Mouse (Mus musculus): ENCODE measurements around the gene Olfr1134. TPM values are rescaled to one million over a fixed set of nuclear protein-coding genes. Genes with fewer than 3 reads are reported as not detected.

The Olfr1134 gene
- polyA plus RNA-seq, 1 experiment from 2014 or later, result not detected

Other genes starting within 250 kb of the Olfr1134 start
- gene Olfr1123, start 241.8 kb downstream of the Olfr1134 start, polyA plus RNA-seq (2015; fragmentation: Nextera tagmentation; extraction: Ambion mirVana), result not detected in 2 replicates
- not detected in 2 replicates for gene Olfr1124, start 228.2 kb downstream of the Olfr1134 start, polyA plus RNA-seq (2015; fragmentation: Nextera tagmentation; extraction: Ambion mirVana)
- not detected in 2 replicates for gene Olfr1126, start 204.5 kb downstream of the Olfr1134 start, polyA plus RNA-seq (2015; fragmentation: Nextera tagmentation; extraction: Ambion mirVana)
- gene Pramel7, start 161.4 kb downstream of the Olfr1134 start, polyA plus RNA-seq (2015; fragmentation: Nextera tagmentation; extraction: Ambion mirVana), result not detected in 2 replicates
- not detected in 2 replicates for gene Pramel6, start 151.9 kb downstream of the Olfr1134 start, polyA plus RNA-seq (2015; fragmentation: Nextera tagmentation; extraction: Ambion mirVana)
- not detected in 2 replicates for gene Olfr153, start 126.7 kb downstream of the Olfr1134 start, polyA plus RNA-seq (2015; fragmentation: Nextera tagmentation; extraction: Ambion mirVana)
- not detected in 2 replicates for gene Olfr1128, start 112.9 kb downstream of the Olfr1134 start, polyA plus RNA-seq (2015; fragmentation: Nextera tagmentation; extraction: Ambion mirVana)
- gene Olfr1129, start 84.6 kb downstream of the Olfr1134 start, polyA plus RNA-seq (2015; fragmentation: Nextera tagmentation; extraction: Ambion mirVana), result not detected in 2 replicates
- gene Olfr1130, start 52.2 kb downstream of the Olfr1134 start, polyA plus RNA-seq (2015; fragmentation: Nextera tagmentation; extraction: Ambion mirVana), result not detected in 2 replicates
- gene Olfr1131, start 31.4 kb downstream of the Olfr1134 start, polyA plus RNA-seq (2015; fragmentation: Nextera tagmentation; extraction: Ambion mirVana), result not detected in 2 replicates
- not detected in 2 replicates for gene Olfr1132, start 20.9 kb downstream of the Olfr1134 start, polyA plus RNA-seq (2015; fragmentation: Nextera tagmentation; extraction: Ambion mirVana)
- gene Olfr1133, start 11.1 kb downstream of the Olfr1134 start, polyA plus RNA-seq (2015; fragmentation: Nextera tagmentation; extraction: Ambion mirVana), result not detected in 2 replicates
- gene Olfr1135, start 15.2 kb upstream of the Olfr1134 start, polyA plus RNA-seq (2015; fragmentation: Nextera tagmentation; extraction: Ambion mirVana), result not detected in 2 replicates
- gene Olfr1136, start 35.5 kb upstream of the Olfr1134 start, polyA plus RNA-seq (2015; fragmentation: Nextera tagmentation; extraction: Ambion mirVana), result not detected in 2 replicates
- not detected in 2 replicates for gene Olfr1137, start 54.7 kb upstream of the Olfr1134 start, polyA plus RNA-seq (2015; fragmentation: Nextera tagmentation; extraction: Ambion mirVana)
- not detected in 2 replicates for gene Olfr1138, start 81.5 kb upstream of the Olfr1134 start, polyA plus RNA-seq (2015; fragmentation: Nextera tagmentation; extraction: Ambion mirVana)
- not detected in 2 replicates for gene Olfr1140, start 85.3 kb upstream of the Olfr1134 start, polyA plus RNA-seq (2015; fragmentation: Nextera tagmentation; extraction: Ambion mirVana)
- gene Olfr1141, start 95.5 kb upstream of the Olfr1134 start, polyA plus RNA-seq (2015; fragmentation: Nextera tagmentation; extraction: Ambion mirVana), result not detected in 2 replicates
- not detected in 2 replicates for gene Olfr152, start 121.0 kb upstream of the Olfr1134 start, polyA plus RNA-seq (2015; fragmentation: Nextera tagmentation; extraction: Ambion mirVana)
- not detected in 2 replicates for gene Olfr1143, start 142.1 kb upstream of the Olfr1134 start, polyA plus RNA-seq (2015; fragmentation: Nextera tagmentation; extraction: Ambion mirVana)
- gene Olfr1145, start 151.4 kb upstream of the Olfr1134 start, polyA plus RNA-seq (2015; fragmentation: Nextera tagmentation; extraction: Ambion mirVana), result not detected in 2 replicates
- not detected in 2 replicates for gene Olfr1148, start 172.1 kb upstream of the Olfr1134 start, polyA plus RNA-seq (2015; fragmentation: Nextera tagmentation; extraction: Ambion mirVana)
- gene Olfr1150-ps1, start 185.5 kb upstream of the Olfr1134 start, polyA plus RNA-seq (2015; fragmentation: Nextera tagmentation; extraction: Ambion mirVana), result not detected in 2 replicates
- not detected in 2 replicates for gene Olfr1151, start 197.4 kb upstream of the Olfr1134 start, polyA plus RNA-seq (2015; fragmentation: Nextera tagmentation; extraction: Ambion mirVana)
- 0.02 TPM in 1 of 2 replicates, not detected in the other for gene Olfr1152, start 208.0 kb upstream of the Olfr1134 start, polyA plus RNA-seq (2015; fragmentation: Nextera tagmentation; extraction: Ambion mirVana)
- gene Olfr1153, start 236.5 kb upstream of the Olfr1134 start, polyA plus RNA-seq (2015; fragmentation: Nextera tagmentation; extraction: Ambion mirVana), result not detected in 2 replicates
- gene Olfr1154, start 246.7 kb upstream of the Olfr1134 start, polyA plus RNA-seq (2015; fragmentation: Nextera tagmentation; extraction: Ambion mirVana), result not detected in 2 replicates